Mouse (Mus musculus): ENCODE measurements at regions not wholly inside any gene's neighbourhood (a gene's known extent, or its start where the extent isn't known, plus 50 kb on each side); places are given as distances from the start of the nearest gene placed in this dataset.

GRCm38 (mm10) chr10:118501571-118501970, 60.7 kb downstream of the Ifng start:
- ATAC-seq (ENCODE audit: extremely low read depth, insufficient number of reproducible peaks, low FRiP score, poor library complexity, severe bottlenecking) = no peak
- no peak for DNase-seq (ENCODE audit: low spot score)
- Histone ChIP-seq H3K4me3 (ENCODE audit: low read depth, low read length) (no peak overlapping the region), H3K4me1 (ENCODE audit: insufficient read depth, low read depth, low read length) (no peaks in the 10 kb centered on the region), H3K36me3 (replicated peaks) (no peaks in the 10 kb centered on the region), H3K27me3 (ENCODE audit: insufficient read depth, low read length) (no peaks in the 10 kb centered on the region), H3K9me3 (replicated peaks) (peaks cover 30% of the 10 kb centered on the region)
- TF ChIP-seq GATA2 (IDR thresholded peaks at IDR 0.05; ENCODE audit: borderline replicate concordance, low read depth, low read length) (no peak), GATA1 (IDR thresholded peaks at IDR 0.05; ENCODE audit: borderline replicate concordance, low read length) (no peak), CTCF (IDR thresholded peaks at IDR 0.05; ENCODE audit: low read depth, low read length) (no peak), POLR2AphosphoS5 (IDR thresholded peaks at IDR 0.05; ENCODE audit: insufficient replicate concordance, low read depth, low read length) (no peak), TAL1 (conservative IDR thresholded peaks at IDR 0.05; ENCODE audit: low read depth, low read length) (no peak)

GRCm38 (mm10) chr10:118504811-118505210, 64.0 kb downstream of the Ifng start:
- TF ChIP-seq CTCF (IDR thresholded peaks at IDR 0.05; ENCODE audit: low read depth, low read length) (no peak), GATA2 (IDR thresholded peaks at IDR 0.05; ENCODE audit: borderline replicate concordance, low read depth, low read length) (no peak), POLR2AphosphoS5 (IDR thresholded peaks at IDR 0.05; ENCODE audit: insufficient replicate concordance, low read depth, low read length) (no peak), GATA1 (IDR thresholded peaks at IDR 0.05; ENCODE audit: borderline replicate concordance, low read length) (no peak), TAL1 (conservative IDR thresholded peaks at IDR 0.05; ENCODE audit: low read depth, low read length) (no peak)
- Histone ChIP-seq H3K27me3 (ENCODE audit: insufficient read depth, low read length) (no peaks in the 10 kb centered on the region), H3K36me3 (replicated peaks) (no peaks in the 10 kb centered on the region), H3K4me1 (ENCODE audit: insufficient read depth, low read depth, low read length) (no peaks in the 10 kb centered on the region), H3K9me3 (replicated peaks) (peaks cover 37% of the 10 kb centered on the region), H3K4me3 (ENCODE audit: low read depth, low read length) (no peak overlapping the region)
- ATAC-seq (ENCODE audit: extremely low read depth, insufficient number of reproducible peaks, low FRiP score, poor library complexity, severe bottlenecking) (no peak), DNase-seq (ENCODE audit: low spot score) (no peak)

- no peaks in the 10 kb centered on the region for H3K36me3 ChIP-seq (replicated peaks)
- H3K9me3 ChIP-seq (replicated peaks) = peaks cover 42% of the 10 kb centered on the region
- H3K4me1 ChIP-seq (ENCODE audit: insufficient read depth, low read depth, low read length) = no peaks in the 10 kb centered on the region
- H3K27me3 ChIP-seq (ENCODE audit: insufficient read depth, low read length) = no peaks in the 10 kb centered on the region
- DNase-seq (ENCODE audit: low spot score) = no peak
- TF ChIP-seq GATA2 (IDR thresholded peaks at IDR 0.05; ENCODE audit: borderline replicate concordance, low read depth, low read length) (no peak), POLR2AphosphoS5 (IDR thresholded peaks at IDR 0.05; ENCODE audit: insufficient replicate concordance, low read depth, low read length) (no peak), GATA1 (IDR thresholded peaks at IDR 0.05; ENCODE audit: borderline replicate concordance, low read length) (no peak), TAL1 (conservative IDR thresholded peaks at IDR 0.05; ENCODE audit: low read depth, low read length) (no peak), CTCF (IDR thresholded peaks at IDR 0.05; ENCODE audit: low read depth, low read length) (no peak)
- no peak overlapping the region for H3K4me3 ChIP-seq (ENCODE audit: low read depth, low read length)
- no peak for ATAC-seq (ENCODE audit: extremely low read depth, insufficient number of reproducible peaks, low FRiP score, poor library complexity, severe bottlenecking)
Observed at GRCm38 (mm10) chr10:118506154-118506553, 65.3 kb downstream of the Ifng start.

- DNase-seq (ENCODE audit: low spot score) (no peak), ATAC-seq (ENCODE audit: extremely low read depth, insufficient number of reproducible peaks, low FRiP score, poor library complexity, severe bottlenecking) (no peak)
- Histone ChIP-seq H3K4me1 (ENCODE audit: insufficient read depth, low read depth, low read length) (no peaks in the 10 kb centered on the region), H3K9me3 (replicated peaks) (peaks cover 43% of the 10 kb centered on the region), H3K36me3 (replicated peaks) (no peaks in the 10 kb centered on the region), H3K27me3 (ENCODE audit: insufficient read depth, low read length) (no peaks in the 10 kb centered on the region), H3K4me3 (ENCODE audit: low read depth, low read length) (no peak overlapping the region)
- TF ChIP-seq TAL1 (conservative IDR thresholded peaks at IDR 0.05; ENCODE audit: low read depth, low read length) = no peak
- no peak for TF ChIP-seq CTCF (IDR thresholded peaks at IDR 0.05; ENCODE audit: low read depth, low read length)
- no peak for TF ChIP-seq POLR2AphosphoS5 (IDR thresholded peaks at IDR 0.05; ENCODE audit: insufficient replicate concordance, low read depth, low read length)
- no peak for TF ChIP-seq GATA2 (IDR thresholded peaks at IDR 0.05; ENCODE audit: borderline replicate concordance, low read depth, low read length)
- no peak for TF ChIP-seq GATA1 (IDR thresholded peaks at IDR 0.05; ENCODE audit: borderline replicate concordance, low read length)
Observed at GRCm38 (mm10) chr10:118507630-118508029, 66.8 kb downstream of the Ifng start.

- DNase-seq (ENCODE audit: low spot score) = no peak
- no peak for ATAC-seq (ENCODE audit: extremely low read depth, insufficient number of reproducible peaks, low FRiP score, poor library complexity, severe bottlenecking)
- H3K36me3 ChIP-seq (replicated peaks) = no peaks in the 10 kb centered on the region
- H3K9me3 ChIP-seq (replicated peaks) = peaks cover 48% of the 10 kb centered on the region
- no peak overlapping the region for H3K4me3 ChIP-seq (ENCODE audit: low read depth, low read length)
- H3K27me3 ChIP-seq (ENCODE audit: insufficient read depth, low read length) = no peaks in the 10 kb centered on the region
- no peaks in the 10 kb centered on the region for H3K4me1 ChIP-seq (ENCODE audit: insufficient read depth, low read depth, low read length)
- TF ChIP-seq TAL1 (conservative IDR thresholded peaks at IDR 0.05; ENCODE audit: low read depth, low read length) (no peak), GATA2 (IDR thresholded peaks at IDR 0.05; ENCODE audit: borderline replicate concordance, low read depth, low read length) (no peak), CTCF (IDR thresholded peaks at IDR 0.05; ENCODE audit: low read depth, low read length) (no peak), POLR2AphosphoS5 (IDR thresholded peaks at IDR 0.05; ENCODE audit: insufficient replicate concordance, low read depth, low read length) (no peak), GATA1 (IDR thresholded peaks at IDR 0.05; ENCODE audit: borderline replicate concordance, low read length) (no peak)
Observed at GRCm38 (mm10) chr10:118516839-118517238, 76.0 kb downstream of the Ifng start.

- Histone ChIP-seq H3K4me1 (ENCODE audit: insufficient read depth, low read depth, low read length) (no peaks in the 10 kb centered on the region), H3K4me3 (ENCODE audit: low read depth, low read length) (no peak overlapping the region), H3K9me3 (replicated peaks) (peaks cover 46% of the 10 kb centered on the region), H3K27me3 (ENCODE audit: insufficient read depth, low read length) (no peaks in the 10 kb centered on the region), H3K36me3 (replicated peaks) (no peaks in the 10 kb centered on the region)
- TF ChIP-seq POLR2AphosphoS5 (IDR thresholded peaks at IDR 0.05; ENCODE audit: insufficient replicate concordance, low read depth, low read length) = no peak
- TF ChIP-seq GATA1 (IDR thresholded peaks at IDR 0.05; ENCODE audit: borderline replicate concordance, low read length) = no peak
- no peak for TF ChIP-seq TAL1 (conservative IDR thresholded peaks at IDR 0.05; ENCODE audit: low read depth, low read length)
- no peak for TF ChIP-seq CTCF (IDR thresholded peaks at IDR 0.05; ENCODE audit: low read depth, low read length)
- TF ChIP-seq GATA2 (IDR thresholded peaks at IDR 0.05; ENCODE audit: borderline replicate concordance, low read depth, low read length) = no peak
- ATAC-seq (ENCODE audit: extremely low read depth, insufficient number of reproducible peaks, low FRiP score, poor library complexity, severe bottlenecking) (no peak), DNase-seq (ENCODE audit: low spot score) (no peak)
Observed at GRCm38 (mm10) chr10:118517995-118518394, 77.1 kb downstream of the Ifng start.

Measured in G1E (cell line).